Mouse (Mus musculus) hindbrain, embryonic 15.5 days (tissue): ENCODE measurements around the gene Ppm1m. TPM values are rescaled to one million over a fixed set of nuclear protein-coding genes. Genes with fewer than 3 reads are reported as not detected.

Experiments
- ATAC-seq: fragments of 200-750 bp; cut with Nextera tagmentation; 2 replicates; pipeline ENCODE4 v1.8.0; 2017; ENCODE audit warnings: low read depth, moderate number of reproducible peaks, moderate TSS enrichment; ENCODE audit not compliant: low FRiP score
- H3K27ac ChIP-seq: fragments of 300-500 bp; sonication (generic); replicated peaks from 2 replicates; pipeline ENCODE4 v1.5.1; 2015; ENCODE audit warnings: mild to moderate bottlenecking, inconsistent platforms
- H3K27me3 ChIP-seq: fragments of 300-500 bp; sonication (generic); 2 replicates; pipeline ENCODE4 v1.6.1; 2015; ENCODE audit warnings: control low read depth, inconsistent platforms
- H3K36me3 ChIP-seq: fragments of 300-500 bp; sonication (generic); 2 replicates; pipeline ENCODE4 v1.6.1; 2015; ENCODE audit warnings: control low read depth, inconsistent platforms
- H3K4me1 ChIP-seq: fragments of 300-500 bp; sonication (generic); replicated peaks from 2 replicates; pipeline ENCODE4 v1.6.1; 2015; ENCODE audit warnings: control low read depth, inconsistent platforms
- H3K4me2 ChIP-seq: fragments of 300-500 bp; sonication (generic); 2 replicates; pipeline ENCODE4 v1.6.1; 2015; ENCODE audit warnings: moderate library complexity, mild to moderate bottlenecking, inconsistent platforms
- H3K4me3 ChIP-seq: fragments of 300-500 bp; sonication (generic); 2 replicates; pipeline ENCODE4 v1.5.1; 2015; ENCODE audit warnings: mild to moderate bottlenecking, inconsistent platforms
- H3K9ac ChIP-seq: fragments of 300-500 bp; sonication (generic); 2 replicates; pipeline ENCODE4 v1.6.1; 2015; ENCODE audit warnings: inconsistent platforms
- H3K9me3 ChIP-seq: fragments of 300-500 bp; sonication (generic); 2 replicates; pipeline ENCODE4 v1.6.1; 2016; ENCODE audit warnings: control low read depth, inconsistent platforms
- WGBS: fragments of 180-500 bp; shearing (Covaris S2); methylation state at CpG from one replicate; pipeline ENCODE4 v1.1.7; 2015; 5-methylcytosine and 5-hydroxymethylcytosine counted together
- polyA plus RNA-seq: library from polyadenylated mRNA; unstranded; fragments of >200 nt; fragmentation: Nextera tagmentation; extraction: Ambion mirVana; gene quantifications from 2 replicates; pipeline ENCODE4 v1.2.1, GENCODE M21; 2015

Gene Ppm1m
- polyA plus RNA-seq, 1 experiment from 2014 or later: 21.2 TPM

DNA sequence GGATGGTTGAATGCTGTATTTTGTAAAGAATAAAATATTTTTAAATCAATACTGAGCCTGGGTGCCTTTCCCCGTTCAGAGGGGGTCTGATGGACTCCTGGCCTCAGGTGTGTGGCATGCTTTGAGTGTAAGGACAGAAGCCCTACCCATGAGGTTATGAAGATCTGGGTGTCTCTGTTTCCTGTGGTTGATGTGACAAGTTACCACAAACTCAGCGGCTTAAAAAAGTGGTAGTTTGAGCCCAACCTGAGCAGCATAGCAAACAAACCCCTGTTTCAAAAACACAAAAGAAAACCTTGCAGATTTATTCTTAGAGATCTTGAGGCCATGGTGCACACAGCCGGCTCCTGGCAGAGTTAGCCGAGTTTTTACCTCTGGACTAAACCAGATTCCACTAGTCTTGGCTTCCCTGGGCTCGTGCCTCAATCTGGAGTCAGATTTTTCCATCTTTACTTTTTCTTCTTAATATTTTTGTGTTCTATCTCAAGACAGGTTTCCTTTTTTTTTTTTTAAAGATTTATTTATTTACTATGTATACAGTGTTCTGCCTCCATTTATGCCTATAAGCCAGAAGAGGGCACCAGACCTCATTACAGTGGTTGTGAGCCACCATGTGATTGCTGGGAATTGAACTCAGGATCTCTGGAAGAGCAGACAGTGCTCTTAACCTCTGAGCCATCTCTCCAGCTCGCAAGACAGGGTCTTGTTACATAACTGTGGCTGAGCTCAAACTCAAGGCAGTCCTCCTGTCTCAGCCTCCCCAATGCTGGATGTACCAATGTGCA, 16.0 kb upstream of the Ppm1m start:
- ATAC-seq: no peak
- no peak overlapping the region for H3K27ac ChIP-seq
- no peaks in the 10 kb centered on the region for H3K9me3 ChIP-seq
- H3K4me3 ChIP-seq: no peak overlapping the region
- no peaks in the 10 kb centered on the region for H3K27me3 ChIP-seq
- H3K4me2 ChIP-seq: no peak overlapping the region
- H3K36me3 ChIP-seq: peaks cover 35% of the 10 kb centered on the region
- peaks cover 7% of the 10 kb centered on the region for H3K4me1 ChIP-seq
- no peak overlapping the region for H3K9ac ChIP-seq
- 88% methylated on average over 6 of the region's 6 CpGs for WGBS

- H3K9me3 ChIP-seq: no peaks in the 10 kb centered on the region
- no peak for ATAC-seq
- H3K4me1 ChIP-seq: peaks cover 7% of the 10 kb centered on the region
- whole genome bisulfite sequencing: 88% methylated on average over 12 of the region's 12 CpGs
- peaks cover 35% of the 10 kb centered on the region for H3K36me3 ChIP-seq
- H3K27ac ChIP-seq: no peak overlapping the region
- no peak overlapping the region for H3K4me3 ChIP-seq
- H3K9ac ChIP-seq: no peak overlapping the region
- H3K4me2 ChIP-seq: no peak overlapping the region
- no peaks in the 10 kb centered on the region for H3K27me3 ChIP-seq
These were observed 13.0 kb upstream of the Ppm1m start for GRCm38 (mm10) chr9:106212594-106212981.

- peak overlapping the region; percentile 37; the same call in 1 of the 2 replicates for H3K27ac ChIP-seq
- peaks cover 35% of the 10 kb centered on the region for H3K36me3 ChIP-seq
- peaks cover 9% of the 10 kb centered on the region for H3K4me1 ChIP-seq
- H3K27me3 ChIP-seq: no peaks in the 10 kb centered on the region
- H3K9ac ChIP-seq: 0 out of 2 replicates have a peak overlapping the region, but pooled peaks have one; percentile 7
- H3K4me3 ChIP-seq: peak overlapping the region; percentile 13
- peak; percentile 79 for ATAC-seq
- H3K4me2 ChIP-seq: peak overlapping the region; percentile 47
- no peaks in the 10 kb centered on the region for H3K9me3 ChIP-seq
- WGBS: 19% methylated on average over 37 of the region's 37 CpGs
These were observed 12.4 kb upstream of the Ppm1m start for GRCm38 (mm10) chr9:106211680-106212593.

DNA sequence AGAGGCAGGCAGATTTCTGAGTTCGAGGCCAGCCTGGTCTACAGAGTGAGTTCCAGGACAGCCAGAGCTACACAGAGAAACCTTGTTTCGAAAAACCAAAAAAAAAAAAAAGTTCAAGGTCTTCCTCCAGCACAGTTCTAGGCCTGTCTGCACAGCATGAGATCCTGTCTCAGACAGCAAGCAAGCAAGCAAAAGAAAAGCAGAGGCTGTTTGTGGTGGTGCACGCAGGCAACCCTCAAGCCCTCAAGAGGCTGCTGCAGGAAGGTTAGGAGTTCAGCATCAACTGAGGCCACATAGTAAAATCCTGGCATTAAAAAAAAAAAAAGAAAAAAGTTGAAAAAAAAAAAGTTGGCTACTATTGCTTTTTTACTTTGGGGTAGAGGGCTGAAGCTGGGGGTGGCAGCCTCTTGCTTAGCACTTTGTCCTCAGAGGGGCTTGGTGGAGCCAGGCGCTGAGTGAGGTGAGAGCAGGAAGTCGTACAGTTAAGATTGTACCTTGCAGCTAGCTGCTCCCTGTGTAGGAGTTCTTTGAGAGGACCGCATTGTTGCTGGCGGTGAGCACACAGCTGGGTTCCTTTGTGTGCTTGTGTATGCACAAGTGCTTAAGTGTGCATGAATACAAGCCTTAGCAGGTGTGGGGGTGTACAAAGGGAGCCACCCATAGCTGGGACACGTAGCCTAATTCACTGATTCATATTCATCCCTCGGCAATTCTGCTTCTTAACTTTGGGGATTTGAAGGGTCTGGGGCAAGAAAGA, 11.5 kb upstream of the Ppm1m start:
- 0 out of 2 replicates have a peak, but pooled peaks have one; percentile 5 for ATAC-seq
- 34% methylated on average over 9 of the region's 9 CpGs for WGBS
- peak overlapping the region; percentile 37; the same call in 1 of the 2 replicates for H3K27ac ChIP-seq
- peak overlapping the region; percentile 47 for H3K4me2 ChIP-seq
- H3K36me3 ChIP-seq: peaks cover 35% of the 10 kb centered on the region
- H3K9me3 ChIP-seq: no peaks in the 10 kb centered on the region
- H3K4me1 ChIP-seq: peaks cover 16% of the 10 kb centered on the region
- H3K27me3 ChIP-seq: no peaks in the 10 kb centered on the region
- 0 out of 2 replicates have a peak overlapping the region, but pooled peaks have one; percentile 7 for H3K9ac ChIP-seq
- 0 out of 2 replicates have a peak overlapping the region, but pooled peaks have one; percentile 13 for H3K4me3 ChIP-seq

- H3K4me2 ChIP-seq: no peak overlapping the region
- no peak overlapping the region for H3K9ac ChIP-seq
- peaks cover 25% of the 10 kb centered on the region for H3K36me3 ChIP-seq
- no peak overlapping the region for H3K4me3 ChIP-seq
- 95% methylated on average over 4 of the region's 4 CpGs for WGBS
- H3K9me3 ChIP-seq: no peaks in the 10 kb centered on the region
- ATAC-seq: no peak
- no peak overlapping the region for H3K27ac ChIP-seq
- H3K27me3 ChIP-seq: no peaks in the 10 kb centered on the region
- H3K4me1 ChIP-seq: peaks cover 26% of the 10 kb centered on the region
These were observed 10.4 kb upstream of the Ppm1m start for GRCm38 (mm10) chr9:106209954-106210353.

DNA sequence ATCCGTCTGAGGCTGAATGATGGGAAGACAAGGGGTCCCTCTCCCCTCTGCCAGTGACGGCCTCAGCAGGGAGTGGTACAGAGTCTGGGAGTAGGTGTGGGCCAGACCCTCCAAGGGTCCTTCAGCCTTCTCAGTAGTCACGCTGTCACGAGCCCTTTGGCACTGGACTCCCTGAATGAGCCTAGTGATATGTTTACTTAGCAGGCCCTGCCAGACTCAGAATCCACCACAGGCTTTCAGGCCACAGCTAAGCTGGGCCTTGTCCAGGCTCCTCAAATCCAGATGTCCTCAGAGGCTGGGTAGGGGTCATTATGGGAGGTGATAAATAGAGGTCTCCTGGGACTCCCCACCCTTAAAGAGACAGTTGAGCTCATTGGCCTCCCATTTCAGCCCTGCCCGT, 8.6 kb upstream of the Ppm1m start:
- Histone ChIP-seq H3K27ac (no peak overlapping the region), H3K27me3 (no peaks in the 10 kb centered on the region), H3K9ac (no peak overlapping the region), H3K4me2 (no peak overlapping the region), H3K36me3 (peaks cover 8% of the 10 kb centered on the region), H3K4me3 (no peak overlapping the region), H3K4me1 (peaks cover 44% of the 10 kb centered on the region), H3K9me3 (no peaks in the 10 kb centered on the region)
- ATAC-seq: no peak
- 82% methylated on average over 5 of the region's 5 CpGs for WGBS

DNA sequence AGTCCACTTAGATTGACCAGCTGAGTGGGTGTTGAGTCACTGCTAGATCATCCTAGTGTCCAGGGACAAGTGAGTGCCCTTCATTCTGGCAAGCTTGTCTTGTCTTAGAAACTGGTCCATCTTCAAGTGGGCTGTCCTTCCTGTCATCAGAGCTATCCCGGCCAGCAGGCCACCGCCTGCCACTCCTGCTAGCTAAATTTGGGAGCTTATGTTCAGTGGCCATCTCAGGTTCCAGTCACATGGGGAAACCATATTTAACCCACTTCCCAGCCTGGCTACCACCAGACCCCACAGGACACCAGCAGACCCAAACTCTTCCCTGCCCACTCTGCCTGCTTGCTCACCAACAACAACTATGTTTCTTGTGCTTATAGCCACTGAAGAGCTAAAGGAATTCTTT, 7.0 kb upstream of the Ppm1m start:
- ATAC-seq: no peak
- no peaks in the 10 kb centered on the region for H3K9me3 ChIP-seq
- peaks cover 45% of the 10 kb centered on the region for H3K4me1 ChIP-seq
- H3K9ac ChIP-seq: no peak overlapping the region
- H3K36me3 ChIP-seq: no peaks in the 10 kb centered on the region; the same call in 1 of the 2 replicates
- H3K27me3 ChIP-seq: no peaks in the 10 kb centered on the region
- no peak overlapping the region for H3K4me3 ChIP-seq
- WGBS: 92% methylated on average over 2 of the region's 2 CpGs
- no peak overlapping the region for H3K4me2 ChIP-seq
- no peak overlapping the region for H3K27ac ChIP-seq

GRCm38 (mm10) chr9:106205713-106206290, 6.3 kb upstream of the Ppm1m start:
- Histone ChIP-seq H3K27me3 (no peaks in the 10 kb centered on the region), H3K9me3 (no peaks in the 10 kb centered on the region), H3K4me3 (no peak overlapping the region), H3K27ac (no peak overlapping the region), H3K9ac (no peak overlapping the region), H3K36me3 (no peaks in the 10 kb centered on the region; the same call in 1 of the 2 replicates), H3K4me2 (no peak overlapping the region), H3K4me1 (peaks cover 41% of the 10 kb centered on the region)
- no peak for ATAC-seq
- 86% methylated on average over 7 of the region's 7 CpGs for WGBS

- Histone ChIP-seq H3K36me3 (no peaks in the 10 kb centered on the region; the same call in 1 of the 2 replicates), H3K4me2 (peak overlapping the region; percentile 58), H3K4me3 (peak overlapping the region; percentile 62; the same call in 1 of the 2 replicates), H3K27me3 (0 out of 2 replicates have a peak, but pooled peaks cover 3% of the 10 kb centered on the region), H3K27ac (no peak overlapping the region; the same call in 1 of the 2 replicates), H3K9me3 (no peaks in the 10 kb centered on the region), H3K4me1 (peaks cover 43% of the 10 kb centered on the region), H3K9ac (peak overlapping the region; percentile 72)
- WGBS: 71% methylated on average over 7 of the region's 7 CpGs
- ATAC-seq: no peak
These were observed 4.7 kb upstream of the Ppm1m start for GRCm38 (mm10) chr9:106203990-106204851.

GRCm38 (mm10) chr9:106202819-106203636, 3.5 kb upstream of the Ppm1m start, which contains the start of gene Twf2:
Gene Twf2, plus strand, starts transcription at chr9:106203108.
- peak; percentile 83 for ATAC-seq
- Histone ChIP-seq H3K9me3 (no peaks in the 10 kb centered on the region), H3K4me2 (peak within 1 kb of the TSS; percentile 58), H3K4me3 (peak within 1 kb of the TSS; percentile 62), H3K9ac (peak within 1 kb of the TSS; percentile 72), H3K4me1 (peaks cover 50% of the 10 kb centered on the region), H3K27me3 (0 out of 2 replicates have a peak, but pooled peaks cover 3% of the 10 kb centered on the region), H3K36me3 (no peaks in the 10 kb centered on the region), H3K27ac (peak within 1 kb of the TSS; percentile 77)
- WGBS: under 1% methylated on average over 61 of the region's 61 CpGs
